ENCODE assay signal across 16 mouse cellular contexts in the genomic region with DNA sequence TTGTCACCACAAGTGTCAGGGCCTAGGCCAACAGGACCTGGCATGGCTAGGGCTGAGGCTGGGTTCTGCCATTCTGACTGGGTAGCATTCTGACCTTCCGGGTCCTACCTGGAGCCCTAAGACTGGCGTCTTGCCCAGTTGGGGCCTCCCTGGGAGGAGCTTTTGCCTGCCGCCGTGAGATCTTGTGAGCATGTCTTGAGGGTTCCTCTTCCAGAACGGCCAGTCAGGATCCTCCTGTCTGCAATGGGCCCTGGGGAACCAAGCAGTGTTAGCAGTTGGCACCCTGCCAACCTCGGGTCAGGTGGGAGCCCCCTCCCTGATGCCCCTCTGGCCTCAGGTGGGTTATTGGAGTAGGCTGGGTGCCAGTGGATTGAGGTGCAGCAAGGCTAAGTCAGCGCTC. TPM values are rescaled to one million over a fixed set of nuclear protein-coding genes. Genes with fewer than 3 reads are reported as not detected.
DNase-seq lines count a peak whose midpoint lies in the region; ATAC-seq and TF ChIP-seq lines count a peak whose summit lies in the region.
"Had no signal": no experiment of that assay in that cellular context is flagged by ENCODE, and none has a peak within 500 bp of the region (broad histone marks: within the 10 kb centered on the region; RNA-seq: fewer than 3 reads in every experiment).

No protein-coding gene starts in this region.

- no peak for TF ChIP-seq POLR2A in heart, adult 2 months (IDR thresholded peaks at IDR 0.05; ENCODE audit: insufficient read depth, low read depth, low read length)

- H3K4me2 ChIP-seq in heart, embryonic 13.5 days, result no peak overlapping the region
- H3K4me2 ChIP-seq in kidney, embryonic 16.5 days (replicated peaks; ENCODE audit: low read depth, low read length), result no peak overlapping the region
- peak overlapping the region; percentile 49 for H3K4me2 ChIP-seq in intestine, postnatal 0 days (replicated peaks; ENCODE audit: low read depth)
- H3K4me2 ChIP-seq: embryonic facial prominence, embryonic 12.5 days; midbrain, embryonic 11.5 days had no signal

- DNase-seq in heart, adult 2 months, result no peak
- peak; percentile 38 for DNase-seq in kidney, postnatal 10 days
- no peak for DNase-seq in ovary, postnatal 14 days (ENCODE audit: low spot score)
- DNase-seq in adrenal gland, adult (ENCODE audit: inconsistent age in 2 of 2, low spot score in 1 of 2), result no peak
- DNase-seq: cerebellum, postnatal 36 days; heart, adult 11 months; thymus, postnatal 25 days had no signal

- no peaks in the 10 kb centered on the region for H3K27me3 ChIP-seq in heart, embryonic 13.5 days (replicated peaks)
- H3K27me3 ChIP-seq in heart, adult 2 months (ENCODE audit: control insufficient read depth, insufficient read depth, low read length), result no peaks in the 10 kb centered on the region
- no peaks in the 10 kb centered on the region for H3K27me3 ChIP-seq in kidney, embryonic 16.5 days (ENCODE audit: insufficient read depth, low read length)
- no peaks in the 10 kb centered on the region for H3K27me3 ChIP-seq in E14TG2a.4 (ENCODE audit: insufficient read depth, low read length)
- H3K27me3 ChIP-seq in intestine, postnatal 0 days (replicated peaks; ENCODE audit: control insufficient read depth, insufficient read depth, low read length), result no peaks in the 10 kb centered on the region
- H3K27me3 ChIP-seq: embryonic facial prominence, embryonic 12.5 days had no signal

- peak overlapping the region; percentile 96 for H3K27ac ChIP-seq in heart, embryonic 13.5 days (replicated peaks)
- H3K27ac ChIP-seq in heart, adult 2 months, result no peak overlapping the region
- no peak overlapping the region for H3K27ac ChIP-seq in kidney, embryonic 16.5 days (ENCODE audit: low read length)
- H3K27ac ChIP-seq in intestine, postnatal 0 days (ENCODE audit: low read depth, low read length), result 0 out of 2 replicates have a peak overlapping the region, but pooled peaks have one; percentile 42
- H3K27ac ChIP-seq: liver, embryonic 14.5 days had no signal

- no peaks in the 10 kb centered on the region for H3K79me2 ChIP-seq in heart, adult 2 months (replicated peaks; ENCODE audit: control insufficient read depth, insufficient read depth, low read length)

- H3K9me3 ChIP-seq in heart, embryonic 13.5 days, result no peaks in the 10 kb centered on the region
- no peaks in the 10 kb centered on the region for H3K9me3 ChIP-seq in kidney, embryonic 16.5 days (ENCODE audit: low read length)
- no peaks in the 10 kb centered on the region for H3K9me3 ChIP-seq in E14TG2a.4 (ENCODE audit: low read length)
- no peaks in the 10 kb centered on the region for H3K9me3 ChIP-seq in intestine, postnatal 0 days (ENCODE audit: control insufficient read depth)
- H3K9me3 ChIP-seq: embryonic facial prominence, embryonic 12.5 days; forebrain, embryonic 10.5 days had no signal

- 53% methylated on average over 7 of the region's 7 CpGs for WGBS in heart, embryonic 13.5 days
- 50% methylated on average over 7 of the region's 7 CpGs for WGBS in heart, adult 2 months
- WGBS in kidney, embryonic 16.5 days, result 61% methylated on average over 7 of the region's 7 CpGs
- WGBS in intestine, postnatal 0 days, result 26% methylated on average over 7 of the region's 7 CpGs

- ATAC-seq in heart, embryonic 13.5 days (ENCODE audit: extremely low read depth, insufficient number of reproducible peaks, low FRiP score, low TSS enrichment), result no peak
- ATAC-seq in kidney, embryonic 16.5 days (ENCODE audit: low FRiP score, low TSS enrichment), result no peak
- ATAC-seq in intestine, postnatal 0 days, result peak; percentile 68

- H3K36me3 ChIP-seq in heart, embryonic 13.5 days, result peaks cover 28% of the 10 kb centered on the region
- H3K36me3 ChIP-seq in heart, adult 2 months (ENCODE audit: control insufficient read depth, insufficient read depth, low read length), result no peaks in the 10 kb centered on the region
- peaks cover 16% of the 10 kb centered on the region for H3K36me3 ChIP-seq in kidney, embryonic 16.5 days (ENCODE audit: insufficient read depth, low read length)
- peaks cover 50% of the 10 kb centered on the region for H3K36me3 ChIP-seq in E14TG2a.4 (ENCODE audit: insufficient read depth, low read length)
- H3K36me3 ChIP-seq in intestine, postnatal 0 days (ENCODE audit: control insufficient read depth, insufficient read depth), result peaks cover 7% of the 10 kb centered on the region; the same call in 1 of the 2 replicates

- no peak for TF ChIP-seq EP300 in heart, adult 2 months (IDR thresholded peaks at IDR 0.05; ENCODE audit: insufficient read depth, low read depth, low read length)

- peaks cover 65% of the 10 kb centered on the region for H3K4me1 ChIP-seq in heart, embryonic 13.5 days
- peaks cover 12% of the 10 kb centered on the region for H3K4me1 ChIP-seq in heart, adult 2 months (ENCODE audit: control insufficient read depth, insufficient read depth, low read length)
- H3K4me1 ChIP-seq in kidney, embryonic 16.5 days (ENCODE audit: insufficient read depth, low read length), result peaks cover 36% of the 10 kb centered on the region
- H3K4me1 ChIP-seq in E14TG2a.4 (replicated peaks; ENCODE audit: low read depth, low read length), result peaks cover 88% of the 10 kb centered on the region
- H3K4me1 ChIP-seq in intestine, postnatal 0 days (replicated peaks; ENCODE audit: control insufficient read depth, insufficient read depth, low read length), result peaks cover 20% of the 10 kb centered on the region

- H3K4me3 ChIP-seq in heart, embryonic 13.5 days, result no peak overlapping the region
- H3K4me3 ChIP-seq in heart, adult 2 months, result no peak overlapping the region
- no peak overlapping the region for H3K4me3 ChIP-seq in kidney, embryonic 16.5 days (ENCODE audit: low read length)
- H3K4me3 ChIP-seq in E14TG2a.4 (replicated peaks; ENCODE audit: low read length), result 0 out of 2 replicates have a peak overlapping the region, but pooled peaks have one; percentile 67
- no peak overlapping the region for H3K4me3 ChIP-seq in intestine, postnatal 0 days (ENCODE audit: low read depth, low read length)
- H3K4me3 ChIP-seq: embryonic facial prominence, embryonic 12.5 days; forebrain, embryonic 10.5 days; myocyte had no signal

- intact Hi-C loops in heart, adult 2 months (cut with DNase I), result no loop called here

- H3K9ac ChIP-seq in heart, embryonic 13.5 days, result peak overlapping the region; percentile 74
- H3K9ac ChIP-seq in heart, adult 2 months (ENCODE audit: low read depth, low read length), result no peak overlapping the region
- no peak overlapping the region for H3K9ac ChIP-seq in kidney, embryonic 16.5 days (replicated peaks; ENCODE audit: low read length)
- H3K9ac ChIP-seq in intestine, postnatal 0 days (ENCODE audit: low read depth, low read length), result no peak overlapping the region
- H3K9ac ChIP-seq: embryonic facial prominence, embryonic 12.5 days; liver, embryonic 14.5 days had no signal

- no peak for TF ChIP-seq CTCF in heart, adult 2 months (IDR thresholded peaks at IDR 0.05)
- no peak for TF ChIP-seq CTCF in E14TG2a.4 (conservative IDR thresholded peaks at IDR 0.05; ENCODE audit: low read length)
- TF ChIP-seq CTCF in intestine, postnatal 0 days (IDR thresholded peaks at IDR 0.05; ENCODE audit: low read depth), result no peak

RNA-seq across cellular contexts. Expression of gene Exog, which starts 18.3 kb away (rescaled TPM):
- 11.8 and 12.4 TPM in 2 replicates for polyA plus RNA-seq in heart, embryonic 13.5 days (2015; fragmentation: Nextera tagmentation; extraction: Ambion mirVana)
- total RNA-seq in heart, adult 2 months (2021), result 1 to 10 TPM; 2.0 to 3.1 TPM
- 1.7 and 2.8 TPM in 2 replicates for polyA plus RNA-seq in heart, adult 2 months (2012; rRNA removed)
- 24.8 and 27.9 TPM in 2 replicates for polyA plus RNA-seq in kidney, embryonic 16.5 days (2015; fragmentation: Nextera tagmentation; extraction: Ambion mirVana)
- polyA plus RNA-seq in intestine, postnatal 0 days (2015; fragmentation: Nextera tagmentation; extraction: Ambion mirVana), result 4.4 and 4.6 TPM in 2 replicates

RNA-seq across cellular contexts. Expression of gene Acvr2b, which starts 24.6 kb away (rescaled TPM):
- 13.2 and 17.2 TPM in 2 replicates for polyA plus RNA-seq in heart, embryonic 13.5 days (2015; fragmentation: Nextera tagmentation; extraction: Ambion mirVana)
- 1 to 10 TPM; 4.6 to 6.8 TPM for total RNA-seq in heart, adult 2 months (2021)
- 2.2 and 3.1 TPM in 2 replicates for polyA plus RNA-seq in heart, adult 2 months (2012; rRNA removed)
- polyA plus RNA-seq in kidney, embryonic 16.5 days (2015; fragmentation: Nextera tagmentation; extraction: Ambion mirVana), result 18.7 and 23.6 TPM in 2 replicates
- 5.4 and 5.8 TPM in 2 replicates for polyA plus RNA-seq in intestine, postnatal 0 days (2015; fragmentation: Nextera tagmentation; extraction: Ambion mirVana)

Comparison
In these comparisons a context has a peak if more than half of its experiments do, and no peak if none do; other contexts are left out.
1. H3K27ac ChIP-seq: peak in heart, embryonic 13.5 days (single experiment) and intestine, postnatal 0 days (single experiment); none in heart, adult 2 months (single experiment) and kidney, embryonic 16.5 days (single experiment).